Mouse (Mus musculus): ENCODE results near the gene Gm29609. TPM values are rescaled to one million over a fixed set of nuclear protein-coding genes. Genes with fewer than 3 reads are reported as not detected.

Gene Gm29609
- polyA plus RNA-seq, 1 experiment, result 0.71 TPM

GRCm38 (mm10) chr5:31162462-31162861, 17.2 kb downstream of the Gm29609 start:
- DNase-seq (ENCODE audit: low read depth, low spot score), result peak; percentile 53

- under 1% methylated on average over 19 of the region's 19 CpGs for WGBS
- DNase-seq (ENCODE audit: low read depth, low spot score), result peak; percentile 75
These were observed 25.6 kb downstream of the Gm29609 start, which contains the start of gene Mpv17 for GRCm38 (mm10) chr5:31154152-31154553. TSS of gene Mpv17 (minus strand) at chr5:31154251.

- 17% methylated on average over 6 of the region's 6 CpGs for WGBS
- no peak for DNase-seq (ENCODE audit: low read depth, low spot score)
These were observed 26.1 kb downstream of the Gm29609 start for GRCm38 (mm10) chr5:31153516-31154151.

GRCm38 (mm10) chr5:31151746-31152145, 28.0 kb downstream of the Gm29609 start:
- 62% methylated on average over 3 of the region's 3 CpGs for WGBS
- no peak for DNase-seq (ENCODE audit: low read depth, low spot score)

- DNase-seq (ENCODE audit: low read depth, low spot score), result no peak
- WGBS, result 75% methylated on average over 4 of the region's 4 CpGs
These were observed 29.9 kb downstream of the Gm29609 start for GRCm38 (mm10) chr5:31149781-31150180.

- 14% methylated on average over 9 of the region's 9 CpGs for WGBS
- no peak for DNase-seq (ENCODE audit: low read depth, low spot score)
These were observed 40.7 kb downstream of the Gm29609 start for GRCm38 (mm10) chr5:31138968-31139425.

GRCm38 (mm10) chr5:31138241-31138967, 41.3 kb downstream of the Gm29609 start, which contains the start of gene Ucn:
TSS of gene Ucn (minus strand) at chr5:31138829.
- WGBS, result 2% methylated on average over 52 of the region's 52 CpGs

GRCm38 (mm10) chr5:31137658-31138057, 42.1 kb downstream of the Gm29609 start:
- 4% methylated on average over 13 of the region's 13 CpGs for WGBS

More at GRCm38 (mm10) chr5:31138241-31138967, 41.3 kb downstream of the Gm29609 start, which contains the start of gene Ucn:
- no peak for DNase-seq (ENCODE audit: low read depth, low spot score)

GRCm38 (mm10) chr5:31136730-31137424, 42.8 kb downstream of the Gm29609 start:
- no peak for DNase-seq (ENCODE audit: low read depth, low spot score)
- 2% methylated on average over 33 of the region's 33 CpGs for WGBS

More at GRCm38 (mm10) chr5:31137658-31138057, 42.1 kb downstream of the Gm29609 start:
- no peak for DNase-seq (ENCODE audit: low read depth, low spot score)

GRCm38 (mm10) chr5:31126050-31126449, 53.7 kb downstream of the Gm29609 start:
- 39% methylated on average over 5 of the region's 5 CpGs for WGBS
- DNase-seq (ENCODE audit: low read depth, low spot score), result no peak

- WGBS, result 44% methylated on average over 2 of the region's 2 CpGs
- DNase-seq (ENCODE audit: low read depth, low spot score), result no peak
These were observed 56.2 kb downstream of the Gm29609 start for GRCm38 (mm10) chr5:31123481-31123880.

- 70% methylated on average over 8 of the region's 8 CpGs for WGBS
- DNase-seq (ENCODE audit: low read depth, low spot score), result no peak
These were observed 58.6 kb downstream of the Gm29609 start for GRCm38 (mm10) chr5:31121111-31121510.

GRCm38 (mm10) chr5:31116912-31117311, 62.8 kb downstream of the Gm29609 start:
- DNase-seq (ENCODE audit: low read depth, low spot score), result no peak
- WGBS, result 23% methylated on average over 10 of the region's 10 CpGs

GRCm38 (mm10) chr5:31116354-31116753, 63.4 kb downstream of the Gm29609 start, which contains the start of gene Trim54:
TSS of gene Trim54 (plus strand) at chr5:31116712.
- 22% methylated on average over 3 of the region's 3 CpGs for WGBS
- DNase-seq (ENCODE audit: low read depth, low spot score), result no peak

- WGBS, result 22% methylated on average over 7 of the region's 7 CpGs
- no peak for DNase-seq (ENCODE audit: low read depth, low spot score)
These were observed 68.9 kb downstream of the Gm29609 start for GRCm38 (mm10) chr5:31110781-31111180.

GRCm38 (mm10) chr5:31108000-31108490, 71.7 kb downstream of the Gm29609 start, which contains the start of gene Slc30a3:
TSS of gene Slc30a3 (minus strand) at chr5:31108237.
- WGBS, result 91% methylated on average over 18 of the region's 18 CpGs
- no peak for DNase-seq (ENCODE audit: low read depth, low spot score)

GRCm38 (mm10) chr5:31105814-31106335, 73.8 kb downstream of the Gm29609 start, which contains the start of gene Dnajc5g:
TSS of gene Dnajc5g (plus strand) at chr5:31106285.
- WGBS, result 75% methylated on average over 9 of the region's 9 CpGs
- no peak for DNase-seq (ENCODE audit: low read depth, low spot score)

- WGBS, result 27% methylated on average over 11 of the region's 11 CpGs
- DNase-seq (ENCODE audit: low read depth, low spot score), result no peak
These were observed 83.8 kb downstream of the Gm29609 start for GRCm38 (mm10) chr5:31095711-31096480.

Data from large intestine, adult 2 months (tissue).